Mouse (Mus musculus) liver, postnatal 0 days (tissue): ENCODE results near the gene Ssh3.
A peak's percentile ranks its signal among the peaks of the same experiment; 100 is the strongest.

Source experiments
- CTCF ChIP-seq: sonication (generic); IDR thresholded peaks from 2 replicates; pipeline ENCODE4 v1.5.1; 2016; ENCODE audit warnings: antibody characterized with exemption, low read depth
- EP300 ChIP-seq: IDR thresholded peaks from 2 replicates; pipeline ENCODE4 v1.6.1; 2016; ENCODE audit warnings: antibody characterized with exemption, low read depth, mild to moderate bottlenecking

- TF ChIP-seq CTCF, result 0 out of 2 replicates have a peak, but pooled peaks have one; percentile 1
- TF ChIP-seq EP300, result no peak
Observed at GRCm38 (mm10) chr19:4283653-4284052, 14.7 kb upstream of the Ssh3 start.
